Mouse (Mus musculus) cerebellum, adult 11 months (tissue): ENCODE data around the gene Zfp286.

ENCODE experiments used
- DNase-seq: peaks from one replicate; pipeline ENCODE4 v3.0.0; 2022

Gene Zfp286

DNA sequence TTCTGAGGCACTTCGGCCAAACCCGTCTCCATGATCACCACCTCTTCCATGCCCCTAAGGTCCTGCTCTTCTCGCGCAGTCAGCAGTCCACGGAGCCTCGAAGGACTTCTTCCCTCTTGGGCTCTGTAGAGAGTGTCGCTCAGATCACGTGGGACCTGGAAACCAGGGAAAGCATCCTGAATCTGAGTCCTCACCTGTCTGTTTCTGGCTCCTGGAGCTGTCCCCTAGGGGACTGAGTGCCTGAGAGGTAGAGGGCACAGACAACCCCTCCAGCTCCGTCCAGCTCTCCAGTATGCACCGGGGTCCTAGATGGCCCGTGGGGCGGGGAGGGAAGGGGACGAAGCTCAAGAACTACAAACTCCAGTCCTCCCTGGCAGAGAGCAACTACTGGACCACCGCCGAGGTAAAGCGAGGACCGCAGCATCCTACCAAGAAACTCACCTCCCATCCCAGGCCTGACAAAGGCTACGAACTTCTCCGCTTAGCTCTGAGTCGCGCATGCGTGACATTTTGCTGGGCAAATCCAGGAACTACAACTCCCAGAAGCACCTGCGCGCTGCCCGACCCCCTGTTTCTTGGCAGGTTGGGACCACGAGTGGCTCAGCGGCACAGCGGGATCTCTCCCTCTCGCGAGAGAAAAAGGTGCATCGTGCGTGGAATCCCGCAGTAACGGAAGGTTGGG, at the start of gene Zfp286:
Zfp286 (minus strand) TSS at position 528 of the 682 bp plus-strand sequence.
- DNase-seq = peak; percentile 83

DNA sequence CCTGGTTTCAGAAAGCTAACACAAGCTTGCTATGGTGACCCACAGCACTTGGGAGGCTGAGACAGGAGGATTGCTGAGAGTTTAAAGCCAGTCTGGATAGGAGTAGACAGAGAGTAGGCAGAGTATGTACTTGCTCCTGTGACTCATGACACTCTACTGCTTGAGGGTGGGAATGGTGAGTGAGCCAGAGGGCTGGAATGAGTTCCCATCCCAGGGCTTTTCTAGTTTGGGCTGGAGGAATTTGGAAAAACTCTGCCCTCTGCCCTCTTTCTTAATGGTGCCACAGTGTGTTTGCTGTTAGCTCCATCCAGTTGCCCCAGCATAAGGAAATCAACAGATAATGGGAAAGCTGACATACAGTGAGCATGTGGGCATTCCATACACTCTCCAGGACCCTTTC, 42.6 kb upstream of the Zfp286 start:
- no peak for DNase-seq

GRCm38 (mm10) chr11:62830387-62830786, 41.1 kb upstream of the Zfp286 start:
- no peak for DNase-seq

DNA sequence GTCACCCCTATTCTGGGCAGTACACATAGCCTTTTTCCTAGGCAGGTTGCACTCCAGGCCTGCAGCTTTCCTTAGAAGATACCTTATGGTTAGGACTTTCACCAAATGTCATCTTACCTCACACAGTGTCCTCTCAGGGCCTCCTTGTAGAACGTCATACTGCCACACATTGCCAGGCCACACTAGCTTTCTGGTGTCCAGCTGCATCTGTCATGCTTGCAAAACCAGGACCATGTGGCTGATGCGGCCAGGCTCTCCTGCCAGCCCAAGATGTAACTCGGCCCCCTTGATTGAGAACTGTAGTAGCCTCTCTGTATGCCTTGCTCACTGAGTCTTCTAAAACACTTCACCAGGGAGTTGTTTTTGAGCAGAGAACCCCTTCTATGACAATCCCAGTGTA, 38.6 kb upstream of the Zfp286 start:
- no peak for DNase-seq

GRCm38 (mm10) chr11:62827135-62827534, 37.9 kb upstream of the Zfp286 start:
- DNase-seq = no peak

DNA sequence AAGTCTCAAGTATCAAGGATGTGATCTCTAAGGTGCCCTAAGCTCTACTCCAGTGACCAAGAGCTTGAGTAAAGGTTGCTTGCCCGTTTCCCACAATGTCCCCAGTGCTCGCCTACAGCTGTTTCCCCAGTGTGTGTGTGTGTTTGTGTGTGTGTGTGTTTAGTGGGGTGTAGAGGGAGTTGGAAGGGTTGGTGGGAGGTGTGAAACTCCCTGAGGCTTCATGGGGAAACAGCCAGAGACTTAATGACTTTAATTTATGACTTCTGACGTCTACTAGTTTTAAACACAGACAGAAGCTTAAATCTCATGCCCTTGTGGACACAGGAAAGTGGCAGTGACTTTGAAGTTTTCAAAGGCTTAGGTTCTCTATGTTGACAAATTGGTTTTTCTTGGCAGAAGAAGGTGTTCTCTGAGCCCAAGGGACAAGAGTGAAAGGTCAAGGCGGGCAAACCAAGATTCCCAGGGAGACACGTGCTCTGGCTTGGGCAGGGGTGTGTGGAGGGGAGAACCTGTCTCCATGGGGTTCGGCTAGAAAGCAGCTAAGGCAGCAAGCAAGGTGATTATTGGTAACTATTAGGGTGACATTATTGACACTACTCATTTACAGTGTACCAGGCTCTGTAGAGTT, 37.0 kb upstream of the Zfp286 start:
- no peak for DNase-seq

- DNase-seq = no peak
These were observed 36.2 kb upstream of the Zfp286 start for GRCm38 (mm10) chr11:62825222-62826105.

GRCm38 (mm10) chr11:62824211-62824610, 34.9 kb upstream of the Zfp286 start:
- no peak for DNase-seq

DNA sequence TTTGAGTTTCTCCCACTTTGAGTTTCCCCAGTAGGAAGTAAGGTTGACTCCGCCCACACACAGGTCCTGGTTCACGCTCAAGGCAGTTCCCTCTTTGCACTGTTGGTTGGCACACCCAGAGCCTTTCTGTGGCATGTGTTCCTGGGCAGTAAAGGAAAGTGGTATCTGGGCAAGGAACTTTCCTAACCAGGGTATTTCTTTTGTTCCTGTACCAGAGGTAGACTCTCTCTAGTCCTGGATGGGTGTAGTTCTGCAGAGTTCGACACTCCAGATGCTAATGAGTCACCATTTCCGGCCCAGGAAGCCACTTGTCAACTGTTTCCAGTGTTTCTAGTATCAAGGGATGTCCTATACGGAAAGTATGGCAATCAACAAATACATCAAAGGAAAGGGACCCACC, 32.6 kb upstream of the Zfp286 start:
- no peak for DNase-seq

GRCm38 (mm10) chr11:62820661-62821437, 31.6 kb upstream of the Zfp286 start:
- no peak for DNase-seq

DNA sequence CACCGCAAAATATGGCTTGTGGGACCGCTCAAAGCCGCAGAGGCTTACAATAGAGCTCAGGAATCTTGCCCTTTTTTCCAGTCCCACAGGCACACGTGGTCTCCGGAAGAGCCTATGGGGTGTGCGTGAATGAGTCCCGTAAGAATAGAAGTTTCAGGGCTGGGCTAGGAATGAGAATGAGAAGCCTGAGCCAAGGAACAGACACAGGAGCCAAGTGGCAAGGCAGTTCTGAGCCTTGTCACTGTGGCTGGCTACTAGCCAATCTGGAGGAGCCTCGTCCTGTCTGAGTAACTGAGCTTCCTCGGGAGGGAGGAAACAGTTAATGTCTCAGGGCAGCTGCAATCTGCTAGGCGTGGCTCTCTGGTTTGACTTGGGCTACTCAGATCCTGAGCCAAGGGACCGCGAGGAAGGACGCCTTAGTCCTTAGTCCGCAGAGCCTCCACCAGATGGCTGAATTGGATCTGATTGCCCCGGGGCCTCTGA, 30.8 kb upstream of the Zfp286 start, which contains the start of gene Trim16:
Trim16 (plus strand) TSS at position 173 of the 483 bp plus-strand sequence.
- DNase-seq = peak; percentile 21

- no peak for DNase-seq
These were observed 29.9 kb upstream of the Zfp286 start for GRCm38 (mm10) chr11:62819059-62819686.

DNA sequence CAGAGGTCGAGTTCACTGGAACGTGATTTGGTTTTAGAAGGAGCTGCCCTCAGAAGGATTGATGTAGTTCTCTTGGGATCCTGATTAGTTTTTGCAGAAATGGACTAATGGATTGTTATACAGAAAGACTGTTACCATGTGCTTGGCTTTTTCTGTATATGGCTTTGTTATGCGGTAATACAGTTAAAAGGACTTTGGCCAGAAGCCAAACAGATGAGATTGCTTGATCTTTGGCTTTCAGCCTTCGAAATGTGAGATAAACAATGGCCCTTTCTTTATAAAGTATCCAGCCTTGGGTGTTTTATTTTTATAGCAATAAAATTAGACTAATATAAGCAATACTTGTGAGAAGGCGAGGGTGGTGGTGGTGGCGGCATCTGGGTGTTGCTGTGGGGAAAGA, 27.3 kb upstream of the Zfp286 start:
- DNase-seq = no peak

- DNase-seq = no peak
These were observed 26.2 kb upstream of the Zfp286 start for GRCm38 (mm10) chr11:62815438-62815837.

- DNase-seq = no peak
These were observed 25.4 kb upstream of the Zfp286 start for GRCm38 (mm10) chr11:62814625-62815024.

GRCm38 (mm10) chr11:62813970-62814624, 24.8 kb upstream of the Zfp286 start:
- DNase-seq = no peak

- DNase-seq = no peak
These were observed 24.2 kb upstream of the Zfp286 start for GRCm38 (mm10) chr11:62813497-62813896.

GRCm38 (mm10) chr11:62812268-62812667, 23.0 kb upstream of the Zfp286 start:
- DNase-seq = no peak

DNA sequence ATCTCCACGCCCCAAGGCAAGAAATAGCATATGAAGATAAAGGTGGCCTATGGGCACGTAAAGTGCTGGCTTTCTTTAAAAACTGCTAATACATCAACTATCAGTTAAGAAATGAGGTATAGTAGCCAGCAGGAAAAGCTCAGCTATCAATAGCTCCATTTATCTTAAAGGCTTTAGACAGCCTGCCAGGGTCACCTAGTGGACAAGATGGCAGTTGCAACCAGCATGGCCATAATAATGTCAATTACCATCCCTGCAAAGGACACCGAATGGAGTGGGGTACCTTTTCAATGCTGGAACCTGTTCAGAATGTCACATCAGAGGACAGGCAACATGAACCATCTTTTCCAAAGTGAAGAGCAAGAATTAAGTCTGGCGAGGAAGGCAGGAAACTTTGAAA, 19.9 kb upstream of the Zfp286 start:
- no peak for DNase-seq

- DNase-seq = no peak
These were observed 18.7 kb upstream of the Zfp286 start for GRCm38 (mm10) chr11:62807965-62808364.

- DNase-seq = no peak
These were observed 14.9 kb upstream of the Zfp286 start for GRCm38 (mm10) chr11:62804119-62804518.

- no peak for DNase-seq
These were observed 315 bp upstream of the Zfp286 start for GRCm38 (mm10) chr11:62789617-62789936.
